Mouse (Mus musculus) testis, adult 2 months (tissue): ENCODE results near the gene Fnip2. TPM values are rescaled to one million over a fixed set of nuclear protein-coding genes. Genes with fewer than 3 reads are reported as not detected.

Experiments used
- H3K27ac ChIP-seq: fragments of 200-500 bp; 2 replicates; pipeline ENCODE4 v1.5.1; 2012; ENCODE audit warnings: low read depth, low read length; ENCODE audit not compliant: control insufficient read depth, insufficient read depth
- H3K27me3 ChIP-seq: fragments of 200-500 bp; 2 replicates; pipeline ENCODE4 v1.6.1; 2012; ENCODE audit warnings: mild to moderate bottlenecking, low read length, moderate library complexity; ENCODE audit not compliant: control insufficient read depth, insufficient read depth
- H3K36me3 ChIP-seq: fragments of 200-500 bp; 2 replicates; pipeline ENCODE4 v1.6.1; 2012; ENCODE audit warnings: mild to moderate bottlenecking, low read length; ENCODE audit not compliant: control insufficient read depth, insufficient read depth
- H3K4me1 ChIP-seq: fragments of 200-500 bp; 2 replicates; pipeline ENCODE4 v1.6.1; 2012; ENCODE audit warnings: low read length; ENCODE audit not compliant: control insufficient read depth, insufficient read depth
- H3K4me3 ChIP-seq: fragments of 200-500 bp; 2 replicates; pipeline ENCODE4 v1.5.1; 2012; ENCODE audit warnings: low read depth, mild to moderate bottlenecking, low read length, moderate library complexity, mixed read lengths; ENCODE audit not compliant: control insufficient read depth
- CTCF ChIP-seq: fragments of 200-500 bp; IDR thresholded peaks from 2 replicates; pipeline ENCODE4 v1.5.1; 2012; ENCODE audit warnings: low read depth, mild to moderate bottlenecking, inconsistent platforms, low read length, moderate library complexity; ENCODE audit not compliant: control insufficient read depth, insufficient read depth, insufficient replicate concordance
- POLR2A ChIP-seq: fragments of 200-500 bp; IDR thresholded peaks from 2 replicates; pipeline ENCODE4 v1.6.1; 2012; ENCODE audit warnings: low read depth, mild to moderate bottlenecking, inconsistent platforms, low read length, moderate library complexity; ENCODE audit not compliant: control insufficient read depth
- polyA plus RNA-seq: library from polyadenylated mRNA; depleted of rRNA; stranded (reverse); fragments of >200 nt; gene quantifications from 2 replicates; pipeline ENCODE4 v1.2.3, GENCODE M21; 2012

Fnip2 gene
- polyA plus RNA-seq, 1 experiment: 2.1 TPM

GRCm38 (mm10) chr3:79418921-79419320 is 148.7 kb downstream of the Fnip2 start:
- Histone ChIP-seq H3K27ac (no peak overlapping the region), H3K4me3 (peak overlapping the region; percentile 12), H3K4me1 (no peaks in the 10 kb centered on the region; the same call in 1 of the 2 replicates), H3K27me3 (no peaks in the 10 kb centered on the region), H3K36me3 (no peaks in the 10 kb centered on the region)
- TF ChIP-seq CTCF (no peak), POLR2A (no peak)

GRCm38 (mm10) chr3:79416944-79417680 is 150.5 kb downstream of the Fnip2 start:
- Histone ChIP-seq H3K36me3 (no peaks in the 10 kb centered on the region), H3K27me3 (no peaks in the 10 kb centered on the region), H3K27ac (no peak overlapping the region), H3K4me1 (no peaks in the 10 kb centered on the region; the same call in 1 of the 2 replicates), H3K4me3 (no peak overlapping the region)
- no peak for TF ChIP-seq POLR2A
- TF ChIP-seq CTCF: no peak

GRCm38 (mm10) chr3:79415929-79416328 is 151.7 kb downstream of the Fnip2 start:
- Histone ChIP-seq H3K27ac (no peak overlapping the region), H3K27me3 (no peaks in the 10 kb centered on the region), H3K4me3 (no peak overlapping the region), H3K4me1 (no peaks in the 10 kb centered on the region; the same call in 1 of the 2 replicates), H3K36me3 (no peaks in the 10 kb centered on the region)
- TF ChIP-seq POLR2A (no peak), CTCF (no peak)

GRCm38 (mm10) chr3:79415081-79415480 is 152.5 kb downstream of the Fnip2 start:
- no peak for TF ChIP-seq CTCF
- TF ChIP-seq POLR2A: no peak
- H3K27ac ChIP-seq: no peak overlapping the region
- no peak overlapping the region for H3K4me3 ChIP-seq
- no peaks in the 10 kb centered on the region for H3K27me3 ChIP-seq
- no peaks in the 10 kb centered on the region; the same call in 1 of the 2 replicates for H3K4me1 ChIP-seq
- H3K36me3 ChIP-seq: no peaks in the 10 kb centered on the region

GRCm38 (mm10) chr3:79413492-79413891 is 154.1 kb downstream of the Fnip2 start:
- Histone ChIP-seq H3K27me3 (no peaks in the 10 kb centered on the region), H3K4me1 (no peaks in the 10 kb centered on the region; the same call in 1 of the 2 replicates), H3K27ac (no peak overlapping the region), H3K36me3 (peaks cover 1% of the 10 kb centered on the region; the same call in 1 of the 2 replicates), H3K4me3 (no peak overlapping the region; the same call in 1 of the 2 replicates)
- TF ChIP-seq POLR2A (no peak), CTCF (no peak)

- Histone ChIP-seq H3K4me3 (no peak overlapping the region), H3K4me1 (no peaks in the 10 kb centered on the region), H3K27me3 (no peaks in the 10 kb centered on the region), H3K36me3 (peaks cover 1% of the 10 kb centered on the region; the same call in 1 of the 2 replicates), H3K27ac (no peak overlapping the region)
- TF ChIP-seq POLR2A (no peak), CTCF (no peak)
Observed at GRCm38 (mm10) chr3:79411666-79412065, 155.9 kb downstream of the Fnip2 start.

- Histone ChIP-seq H3K27me3 (no peaks in the 10 kb centered on the region), H3K36me3 (peaks cover 1% of the 10 kb centered on the region; the same call in 1 of the 2 replicates), H3K4me1 (no peaks in the 10 kb centered on the region), H3K27ac (no peak overlapping the region), H3K4me3 (no peak overlapping the region)
- TF ChIP-seq CTCF (no peak), POLR2A (no peak)
Observed at GRCm38 (mm10) chr3:79410629-79410995, 157.0 kb downstream of the Fnip2 start.
